Mouse (Mus musculus) liver, postnatal 0 days (tissue): ENCODE data around the gene Ccdc138. TPM values are rescaled to one million over a fixed set of nuclear protein-coding genes. Genes with fewer than 3 reads are reported as not detected.
A peak's percentile ranks its signal among the peaks of the same experiment; 100 is the strongest.

Experiments used
- ATAC-seq: fragments of 200-750 bp; cut with Nextera tagmentation; 2 replicates; pipeline ENCODE4 v1.8.0; 2017; ENCODE audit warnings: mild to moderate bottlenecking, moderate library complexity
- DNase-seq: peaks from one replicate; pipeline ENCODE4 v3.0.0-alpha.2; 2016
- H3K27ac ChIP-seq: fragments of 300-500 bp; sonication (generic); 2 replicates; pipeline ENCODE4 v1.5.1; 2014; ENCODE audit warnings: antibody characterized with exemption, moderate library complexity, mild to moderate bottlenecking, low read depth
- H3K27me3 ChIP-seq: fragments of 300-500 bp; sonication (generic); 2 replicates; pipeline ENCODE4 v1.6.1; 2014; ENCODE audit warnings: low read length, control low read depth, mixed read lengths; ENCODE audit not compliant: insufficient read depth
- H3K36me3 ChIP-seq: fragments of 300-500 bp; sonication (generic); replicated peaks from 2 replicates; pipeline ENCODE4 v1.6.1; 2014; ENCODE audit warnings: mild to moderate bottlenecking, control low read depth, low read length, moderate library complexity, mixed read lengths; ENCODE audit not compliant: insufficient read depth
- H3K4me1 ChIP-seq: fragments of 300-500 bp; sonication (generic); 2 replicates; pipeline ENCODE4 v1.6.1; 2014; ENCODE audit warnings: antibody characterized with exemption, mild to moderate bottlenecking, control low read depth; ENCODE audit not compliant: insufficient read depth
- H3K4me2 ChIP-seq: fragments of 300-500 bp; sonication (generic); 2 replicates; pipeline ENCODE4 v1.6.1; 2014; ENCODE audit warnings: low read depth, mild to moderate bottlenecking, low read length, moderate library complexity, mixed read lengths
- H3K4me3 ChIP-seq: fragments of 300-500 bp; sonication (generic); 2 replicates; pipeline ENCODE4 v1.5.1; 2014; ENCODE audit warnings: low read depth, low read length
- H3K9ac ChIP-seq: fragments of 300-500 bp; sonication (generic); replicated peaks from 2 replicates; pipeline ENCODE4 v1.6.1; 2014; ENCODE audit warnings: mild to moderate bottlenecking, moderate library complexity
- H3K9me3 ChIP-seq: fragments of 300-500 bp; sonication (generic); 2 replicates; pipeline ENCODE4 v1.6.1; 2016; ENCODE audit warnings: mild to moderate bottlenecking, control low read depth, low read length, mixed read lengths
- CTCF ChIP-seq: sonication (generic); IDR thresholded peaks from 2 replicates; pipeline ENCODE4 v1.5.1; 2016; ENCODE audit warnings: antibody characterized with exemption, low read depth
- EP300 ChIP-seq: IDR thresholded peaks from 2 replicates; pipeline ENCODE4 v1.6.1; 2016; ENCODE audit warnings: antibody characterized with exemption, low read depth, mild to moderate bottlenecking
- WGBS: fragments of 180-500 bp; shearing (Covaris S2); extraction: QIAGEN DNeasy Blood & Tissue Kit; methylation state at CpG from one replicate; pipeline ENCODE4 v1.1.7; 2014; ENCODE audit not compliant: insufficient replicate concordance; 5-methylcytosine and 5-hydroxymethylcytosine counted together
- polyA plus RNA-seq: library from polyadenylated mRNA; unstranded; fragments of >200 nt; fragmentation: Nextera tagmentation; extraction: Ambion mirVana; gene quantifications from 2 replicates; pipeline ENCODE4 v1.2.1, GENCODE M21; 2015

Ccdc138 gene
- polyA plus RNA-seq, 1 experiment from 2014 or later: 1.7 TPM

DNA sequence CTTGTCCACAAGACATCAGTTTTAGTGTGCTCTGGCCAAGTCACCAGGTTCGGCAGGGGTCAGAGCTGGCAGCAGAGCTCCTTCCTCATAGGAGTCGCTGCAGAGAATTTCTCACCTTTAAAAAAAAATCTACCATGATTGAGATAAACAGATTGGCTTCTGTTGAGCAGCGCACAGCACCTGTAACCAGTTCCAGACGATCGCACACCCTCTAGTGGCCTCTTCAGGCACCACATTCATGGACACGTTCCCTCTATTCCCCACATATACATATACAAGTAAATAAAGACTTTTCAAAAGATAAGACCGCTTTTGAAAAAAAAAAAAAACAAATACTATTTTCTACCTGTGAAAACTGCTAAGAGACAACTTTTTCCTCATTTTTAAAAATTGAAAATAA, 61.4 kb downstream of the Ccdc138 start:
- Histone ChIP-seq H3K27me3 (no peaks in the 10 kb centered on the region), H3K36me3 (no peaks in the 10 kb centered on the region), H3K4me1 (no peaks in the 10 kb centered on the region), H3K4me3 (no peak overlapping the region), H3K27ac (no peak overlapping the region), H3K9ac (no peak overlapping the region), H3K9me3 (no peaks in the 10 kb centered on the region), H3K4me2 (no peak overlapping the region)
- DNase-seq (peak; percentile 49), ATAC-seq (no peak)
- 24% methylated on average over 7 of the region's 7 CpGs for WGBS
- TF ChIP-seq EP300 (no peak), CTCF (peak; percentile 59)

GRCm38 (mm10) chr10:58559901-58560300, 62.2 kb downstream of the Ccdc138 start:
- no peaks in the 10 kb centered on the region for H3K4me1 ChIP-seq
- no peak for ATAC-seq
- no peak overlapping the region for H3K4me2 ChIP-seq
- H3K36me3 ChIP-seq: no peaks in the 10 kb centered on the region
- peak; percentile 35 for DNase-seq
- no peak overlapping the region for H3K9ac ChIP-seq
- peak; percentile 60 for TF ChIP-seq CTCF
- no peak for TF ChIP-seq EP300
- no peaks in the 10 kb centered on the region for H3K27me3 ChIP-seq
- H3K27ac ChIP-seq: no peak overlapping the region
- no peaks in the 10 kb centered on the region for H3K9me3 ChIP-seq
- no peak overlapping the region for H3K4me3 ChIP-seq
- WGBS: 24% methylated on average over 3 of the region's 3 CpGs

GRCm38 (mm10) chr10:58560521-58560920, 62.8 kb downstream of the Ccdc138 start:
- 79% methylated on average over 6 of the region's 6 CpGs for WGBS
- Histone ChIP-seq H3K36me3 (no peaks in the 10 kb centered on the region), H3K9ac (no peak overlapping the region), H3K9me3 (no peaks in the 10 kb centered on the region), H3K4me2 (no peak overlapping the region), H3K27ac (no peak overlapping the region), H3K4me1 (no peaks in the 10 kb centered on the region), H3K4me3 (no peak overlapping the region), H3K27me3 (no peaks in the 10 kb centered on the region)
- ATAC-seq (no peak), DNase-seq (no peak)
- no peak for TF ChIP-seq CTCF
- TF ChIP-seq EP300: no peak

- DNase-seq: no peak
Observed at GRCm38 (mm10) chr10:58585427-58586223, 87.9 kb downstream of the Ccdc138 start.

DNA sequence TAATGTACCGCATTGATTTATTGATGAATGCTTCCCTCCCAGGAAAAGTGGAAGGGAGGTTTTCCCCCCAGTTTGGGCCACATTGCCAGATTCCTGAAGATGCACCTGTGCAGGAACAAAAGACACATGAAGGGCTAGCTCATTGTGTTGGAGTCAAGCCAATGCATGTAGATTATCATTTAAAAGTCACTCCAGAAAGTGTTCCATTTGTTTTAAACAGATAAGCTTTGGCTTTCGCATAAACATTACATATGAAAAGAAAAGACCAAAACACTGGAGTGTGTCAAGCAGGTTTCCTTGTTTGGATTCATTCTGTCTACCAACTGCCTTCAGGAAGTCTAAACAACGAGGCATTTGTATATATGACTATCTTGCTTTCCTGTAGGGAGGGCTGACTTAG, 96.7 kb downstream of the Ccdc138 start:
- no peaks in the 10 kb centered on the region for H3K9me3 ChIP-seq
- no peaks in the 10 kb centered on the region for H3K36me3 ChIP-seq
- no peaks in the 10 kb centered on the region for H3K27me3 ChIP-seq
- no peak overlapping the region for H3K9ac ChIP-seq
- DNase-seq (no peak), ATAC-seq (no peak)
- 62% methylated on average over 3 of the region's 3 CpGs for WGBS
- H3K27ac ChIP-seq: no peak overlapping the region
- H3K4me3 ChIP-seq: no peak overlapping the region
- TF ChIP-seq CTCF (no peak), EP300 (no peak)
- no peak overlapping the region for H3K4me2 ChIP-seq
- H3K4me1 ChIP-seq: no peaks in the 10 kb centered on the region

More at GRCm38 (mm10) chr10:58585427-58586223, 87.9 kb downstream of the Ccdc138 start:
- H3K4me1 ChIP-seq: no peaks in the 10 kb centered on the region
- H3K9ac ChIP-seq: no peak overlapping the region
- H3K36me3 ChIP-seq: no peaks in the 10 kb centered on the region
- H3K4me2 ChIP-seq: no peak overlapping the region
- no peaks in the 10 kb centered on the region for H3K9me3 ChIP-seq
- no peak for ATAC-seq
- 68% methylated on average over 5 of the region's 5 CpGs for WGBS
- no peaks in the 10 kb centered on the region for H3K27me3 ChIP-seq
- no peak overlapping the region for H3K27ac ChIP-seq
- no peak for TF ChIP-seq EP300
- no peak for TF ChIP-seq CTCF
- H3K4me3 ChIP-seq: no peak overlapping the region

DNA sequence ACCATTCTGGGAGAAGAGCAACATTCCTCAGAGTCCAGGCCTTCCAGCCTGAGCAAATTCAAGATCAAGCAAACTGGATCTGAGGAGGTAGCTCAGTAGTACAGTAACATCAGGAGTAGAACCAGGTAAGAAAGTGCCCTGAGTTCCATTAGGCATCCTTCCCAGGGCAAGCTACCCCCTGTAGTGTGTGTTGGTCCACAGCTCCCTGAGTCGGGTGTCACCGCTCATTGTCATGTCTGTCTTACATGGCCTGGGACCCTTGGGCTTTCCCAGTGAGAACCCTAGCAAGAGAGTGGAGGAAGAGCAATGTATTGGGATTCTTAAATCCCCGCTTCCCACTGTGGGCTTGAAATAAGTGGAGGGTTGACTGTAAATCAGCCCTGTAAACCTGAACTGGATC, 97.4 kb downstream of the Ccdc138 start:
- H3K4me2 ChIP-seq: no peak overlapping the region
- H3K4me1 ChIP-seq: no peaks in the 10 kb centered on the region
- no peak overlapping the region for H3K9ac ChIP-seq
- H3K4me3 ChIP-seq: no peak overlapping the region
- TF ChIP-seq CTCF: no peak
- no peak for TF ChIP-seq EP300
- H3K27me3 ChIP-seq: no peaks in the 10 kb centered on the region
- no peak for ATAC-seq
- no peak overlapping the region for H3K27ac ChIP-seq
- no peak for DNase-seq
- no peaks in the 10 kb centered on the region for H3K9me3 ChIP-seq
- WGBS: 78% methylated on average over 3 of the region's 3 CpGs
- H3K36me3 ChIP-seq: no peaks in the 10 kb centered on the region
